8 mouse cellular contexts compared by ENCODE assay signal in the genomic region with DNA sequence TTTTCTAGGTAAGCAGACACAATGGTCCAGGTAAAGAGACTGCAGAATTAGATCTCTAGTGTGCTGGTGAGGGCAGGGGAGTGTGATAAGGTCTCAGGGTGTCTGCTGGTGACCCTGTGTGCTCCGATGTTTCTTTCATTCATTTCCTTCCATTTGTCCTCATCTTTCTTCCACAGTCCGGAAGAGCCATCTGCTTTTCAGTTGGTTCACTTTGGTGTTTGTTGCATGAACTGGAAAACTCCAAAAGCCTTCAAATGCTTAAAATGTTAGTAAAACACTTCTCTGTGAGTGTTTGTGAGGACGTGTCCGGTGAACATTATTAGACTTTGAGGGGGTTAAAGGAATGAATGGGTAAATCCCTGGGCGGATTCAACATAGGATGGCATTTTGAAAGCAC. TPM values are rescaled to one million over a fixed set of nuclear protein-coding genes. Genes with fewer than 3 reads are reported as not detected.
A peak's percentile ranks its signal among the peaks of the same experiment; 100 is the strongest.
DNase-seq lines count a peak whose midpoint lies in the region; ATAC-seq and TF ChIP-seq lines count a peak whose summit lies in the region.

No protein-coding gene starts in this region.

- DNase-seq in lung, adult 18-20 months: no peak
- peak; percentile 36 for DNase-seq in limb, embryonic 10.5 days (ENCODE audit: low spot score)
- DNase-seq in gastrocnemius, postnatal 10 days: no peak
- DNase-seq in adrenal gland, postnatal 4 days (ENCODE audit: low spot score in 2 of 2): no peak
- no peak for DNase-seq in urinary bladder, adult 2 months (ENCODE audit: low spot score)

- no peaks in the 10 kb centered on the region for H3K36me3 ChIP-seq in lung, embryonic 16.5 days (ENCODE audit: control insufficient read depth, insufficient read depth, low read length)
- no peaks in the 10 kb centered on the region for H3K36me3 ChIP-seq in embryonic facial prominence, embryonic 13.5 days
- H3K36me3 ChIP-seq in limb, embryonic 10.5 days: no peaks in the 10 kb centered on the region

- H3K4me2 ChIP-seq in lung, embryonic 16.5 days (ENCODE audit: low read depth, low read length): peak overlapping the region; percentile 52
- H3K4me2 ChIP-seq in embryonic facial prominence, embryonic 13.5 days: peak overlapping the region; percentile 58

- WGBS in lung, embryonic 16.5 days: 31% methylated on average over 5 of the region's 5 CpGs
- WGBS in embryonic facial prominence, embryonic 13.5 days: 40% methylated on average over 5 of the region's 5 CpGs
- WGBS in limb, embryonic 10.5 days: 47% methylated on average over 5 of the region's 5 CpGs
- 34% methylated on average over 5 of the region's 5 CpGs for WGBS in olfactory bulb, adult 2 months

- no peak for TF ChIP-seq CTCF in olfactory bulb, adult 2 months (IDR thresholded peaks at IDR 0.05; ENCODE audit: insufficient read depth, low read depth, low read length)

- H3K4me3 ChIP-seq in lung, embryonic 16.5 days (ENCODE audit: low read length): peak overlapping the region; percentile 69
- H3K4me3 ChIP-seq in embryonic facial prominence, embryonic 13.5 days: peak overlapping the region; percentile 61
- H3K4me3 ChIP-seq in limb, embryonic 10.5 days: peak overlapping the region; percentile 62
- peak overlapping the region; percentile 70 for H3K4me3 ChIP-seq in olfactory bulb, adult 2 months (ENCODE audit: insufficient read depth, low read depth, low read length)

- peak overlapping the region; percentile 41 for H3K9ac ChIP-seq in lung, embryonic 16.5 days (ENCODE audit: low read length)
- peak overlapping the region; percentile 61 for H3K9ac ChIP-seq in embryonic facial prominence, embryonic 13.5 days

- H3K9me3 ChIP-seq in lung, embryonic 16.5 days (ENCODE audit: control insufficient read depth, low read length): no peaks in the 10 kb centered on the region
- no peaks in the 10 kb centered on the region for H3K9me3 ChIP-seq in embryonic facial prominence, embryonic 13.5 days
- H3K9me3 ChIP-seq in limb, embryonic 10.5 days (replicated peaks): no peaks in the 10 kb centered on the region

- peaks cover 5% of the 10 kb centered on the region; the same call in 1 of the 2 replicates for H3K4me1 ChIP-seq in lung, embryonic 16.5 days (replicated peaks; ENCODE audit: control insufficient read depth, insufficient read depth, low read length)
- H3K4me1 ChIP-seq in embryonic facial prominence, embryonic 13.5 days: peaks cover 8% of the 10 kb centered on the region
- 0 out of 2 replicates have a peak, but pooled peaks cover 6% of the 10 kb centered on the region for H3K4me1 ChIP-seq in limb, embryonic 10.5 days
- H3K4me1 ChIP-seq in olfactory bulb, adult 2 months (ENCODE audit: control insufficient read depth, insufficient read depth, low read length): peaks cover 8% of the 10 kb centered on the region; the same call in 1 of the 2 replicates

- H3K27me3 ChIP-seq in lung, embryonic 16.5 days (ENCODE audit: control insufficient read depth, insufficient read depth, low read depth, low read length): no peaks in the 10 kb centered on the region
- no peaks in the 10 kb centered on the region for H3K27me3 ChIP-seq in embryonic facial prominence, embryonic 13.5 days
- no peaks in the 10 kb centered on the region for H3K27me3 ChIP-seq in limb, embryonic 10.5 days (ENCODE audit: low read depth, poor library complexity, severe bottlenecking)

- TF ChIP-seq POLR2A in olfactory bulb, adult 2 months (IDR thresholded peaks at IDR 0.05; ENCODE audit: insufficient read depth, low read depth, low read length): no peak

- 0 out of 2 replicates have a peak overlapping the region, but pooled peaks have one; percentile 24 for H3K27ac ChIP-seq in lung, embryonic 16.5 days (ENCODE audit: low read length)
- no peak overlapping the region; the same call in 1 of the 2 replicates for H3K27ac ChIP-seq in embryonic facial prominence, embryonic 13.5 days
- H3K27ac ChIP-seq in limb, embryonic 10.5 days: no peak overlapping the region
- H3K27ac ChIP-seq in olfactory bulb, adult 2 months (ENCODE audit: insufficient read depth, low read depth, low read length): no peak overlapping the region

- no peak for ATAC-seq in lung, embryonic 16.5 days (ENCODE audit: low read depth)
- ATAC-seq in embryonic facial prominence, embryonic 13.5 days (ENCODE audit: insufficient number of reproducible peaks, insufficient read depth, low FRiP score, low TSS enrichment, low read depth): no peak

RNA-seq across cellular contexts. Expression of a gene that starts 27.9 kb away (rescaled TPM):
- 0.25 and 0.33 TPM in 2 replicates for polyA plus RNA-seq in lung, embryonic 16.5 days (2015; fragmentation: Nextera tagmentation; extraction: Ambion mirVana)
- 0.10 TPM in 1 of 2 replicates, not detected in the other for polyA plus RNA-seq in embryonic facial prominence, embryonic 13.5 days (2015; fragmentation: Nextera tagmentation; extraction: Ambion mirVana)
- not detected in 2 replicates for polyA plus RNA-seq in limb, embryonic 10.5 days (2016; fragmentation: Nextera tagmentation; extraction: Ambion mirVana)
- polyA plus RNA-seq in olfactory bulb, adult 2 months (2012; ENCODE audit: insufficient read depth, insufficient read length, low replicate concordance, missing spikeins): not detected in 2 replicates
- total RNA-seq in gastrocnemius, postnatal 10 days (2021): under 1 TPM in 1 of 2 experiments, not detected in 1; 0.14 TPM
- under 1 TPM; 0.11 to 0.25 TPM for total RNA-seq in adrenal gland, postnatal 4 days (2021)
- 1.1 TPM in 2 replicates for polyA plus RNA-seq in urinary bladder, adult 2 months (2012; rRNA removed)

RNA-seq across cellular contexts. Expression of a gene that starts 38.3 kb away (rescaled TPM):
- polyA plus RNA-seq in lung, embryonic 16.5 days (2015; fragmentation: Nextera tagmentation; extraction: Ambion mirVana): not detected in 2 replicates
- not detected in 2 replicates for polyA plus RNA-seq in embryonic facial prominence, embryonic 13.5 days (2015; fragmentation: Nextera tagmentation; extraction: Ambion mirVana)
- polyA plus RNA-seq in limb, embryonic 10.5 days (2016; fragmentation: Nextera tagmentation; extraction: Ambion mirVana): not detected in 2 replicates
- not detected in 2 replicates for polyA plus RNA-seq in olfactory bulb, adult 2 months (2012; ENCODE audit: insufficient read depth, insufficient read length, low replicate concordance, missing spikeins)
- not detected for total RNA-seq in gastrocnemius, postnatal 10 days (2021)
- not detected for total RNA-seq in adrenal gland, postnatal 4 days (2021)
- not detected in 2 replicates for polyA plus RNA-seq in urinary bladder, adult 2 months (2012; rRNA removed)
